ENCODE assay signal across 19 mouse cellular contexts in the genomic region with DNA sequence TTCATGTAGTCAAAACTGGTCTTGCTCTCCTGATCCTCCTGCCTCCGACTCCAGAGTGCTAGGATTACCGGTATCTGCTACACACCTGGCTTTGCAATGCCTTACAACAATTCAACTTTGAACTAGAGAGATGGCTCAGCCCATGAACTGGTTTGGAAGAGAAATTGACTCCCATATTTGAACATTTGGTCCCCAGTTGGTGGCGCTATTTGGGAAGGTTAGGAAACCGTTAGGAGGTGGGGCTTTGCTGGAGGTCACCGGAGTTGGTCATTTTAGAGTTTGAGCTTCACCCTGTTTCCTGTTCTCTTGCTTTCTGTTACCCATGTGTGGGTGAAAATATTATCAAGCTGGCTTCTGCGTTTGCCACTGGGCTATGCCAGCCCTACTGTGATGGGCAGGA. TPM values are rescaled to one million over a fixed set of nuclear protein-coding genes. Genes with fewer than 3 reads are reported as not detected.
A peak's percentile ranks its signal among the peaks of the same experiment; 100 is the strongest.
DNase-seq lines count a peak whose midpoint lies in the region; TF ChIP-seq lines count a peak whose summit lies in the region.
"Had no signal": no experiment of that assay in that cellular context is flagged by ENCODE, and none has a peak within 500 bp of the region (broad histone marks: within the 10 kb centered on the region; RNA-seq: fewer than 3 reads in every experiment).

No protein-coding gene starts in this region.

- H3K36me3 ChIP-seq in liver, adult 2 months (ENCODE audit: control insufficient read depth, insufficient read depth, low read length), result peaks cover under 1% of the 10 kb centered on the region; the same call in 1 of the 2 replicates
- H3K36me3 ChIP-seq in CH12.LX (replicated peaks in 1 of 2; ENCODE audit: control insufficient read depth in 1 of 2, insufficient read depth in 1 of 2, low read length in 1 of 2), result peaks cover 2 to 8% of the 10 kb centered on the region in 2 experiments
- H3K36me3 ChIP-seq in embryonic facial prominence, embryonic 10.5 days (replicated peaks), result peaks cover 4% of the 10 kb centered on the region

- intact Hi-C loops in gastrocnemius, adult 2 months (cut with DNase I), result loop anchor here (5.0 kb wide), 1 partner anchor 60 kb away; no protein-coding TSS in a partner anchor

- peak; percentile 32; the same call in 1 of the 2 replicates for TF ChIP-seq CTCF in gastrocnemius, adult 2 months (IDR thresholded peaks at IDR 0.05)
- no peak for TF ChIP-seq CTCF in liver, adult 2 months (IDR thresholded peaks at IDR 0.05; ENCODE audit: low read depth, low read length)
- TF ChIP-seq CTCF in CH12.LX (conservative IDR thresholded peaks at IDR 0.05 in 1 of 2, IDR thresholded peaks at IDR 0.05 in 1 of 2; ENCODE audit: low read depth in 2 of 2, low read length in 2 of 2), result peak in 1 of 2 experiments; percentile 61; a peak in 2 of 4 replicates

- no peaks in the 10 kb centered on the region for H3K4me1 ChIP-seq in liver, adult 2 months (ENCODE audit: control insufficient read depth, insufficient read depth, low read length)
- H3K4me1 ChIP-seq in CH12.LX (ENCODE audit: control insufficient read depth in 1 of 2, insufficient read depth in 2 of 2), result peaks cover 8 to 13% of the 10 kb centered on the region in 2 experiments; a peak in 3 of 4 replicates
- H3K4me1 ChIP-seq in embryonic facial prominence, embryonic 10.5 days, result peaks cover 18% of the 10 kb centered on the region
- H3K4me1 ChIP-seq: forebrain, embryonic 15.5 days; lung, embryonic 15.5 days had no signal

- H3K27me3 ChIP-seq in liver, adult 2 months (ENCODE audit: control insufficient read depth, insufficient read depth, low read length), result 0 out of 2 replicates have a peak, but pooled peaks cover 3% of the 10 kb centered on the region
- peaks cover 2% of the 10 kb centered on the region for H3K27me3 ChIP-seq in CH12.LX (replicated peaks)
- H3K27me3 ChIP-seq in embryonic facial prominence, embryonic 10.5 days (replicated peaks; ENCODE audit: low read depth, poor library complexity, severe bottlenecking), result no peaks in the 10 kb centered on the region
- H3K27me3 ChIP-seq: embryonic facial prominence, embryonic 13.5 days; heart, embryonic 13.5 days; kidney, embryonic 15.5 days; lung, embryonic 15.5 days had no signal

- dilution Hi-C loops in CH12.LX (cut with MboI; ENCODE audit: extremely low pct_ligation_motif_present, extremely low pct_unique_long_range_greater_than_20kb, low sequenced_read_pairs), result no loop called here

- H3K27ac ChIP-seq in gastrocnemius, adult 2 months, result no peak overlapping the region
- H3K27ac ChIP-seq in liver, adult 2 months (replicated peaks; ENCODE audit: insufficient read depth, low read depth, low read length), result no peak overlapping the region
- no peak overlapping the region for H3K27ac ChIP-seq in CH12.LX (ENCODE audit: insufficient read depth, low read depth)
- no peak overlapping the region for H3K27ac ChIP-seq in embryonic facial prominence, embryonic 10.5 days (replicated peaks)
- H3K27ac ChIP-seq: embryonic facial prominence, embryonic 13.5 days; forebrain, embryonic 15.5 days; heart, embryonic 13.5 days; hindbrain, embryonic 14.5 days; kidney, embryonic 15.5 days; lung, embryonic 15.5 days had no signal

- H3K9me3 ChIP-seq in CH12.LX (replicated peaks; ENCODE audit: low read length), result no peaks in the 10 kb centered on the region
- H3K9me3 ChIP-seq in embryonic facial prominence, embryonic 10.5 days, result no peaks in the 10 kb centered on the region
- H3K9me3 ChIP-seq: embryonic facial prominence, embryonic 13.5 days; forebrain, embryonic 15.5 days; heart, embryonic 13.5 days; kidney, embryonic 15.5 days; lung, embryonic 15.5 days had no signal

- 65% methylated on average over 6 of the region's 6 CpGs for WGBS in liver, adult 2 months
- 76% methylated on average over 6 of the region's 6 CpGs for WGBS in embryonic facial prominence, embryonic 10.5 days

- H3K9ac ChIP-seq in liver, adult 2 months (ENCODE audit: low read depth, low read length), result no peak overlapping the region
- no peak overlapping the region for H3K9ac ChIP-seq in CH12.LX (ENCODE audit: insufficient read depth, low read depth)
- H3K9ac ChIP-seq: embryonic facial prominence, embryonic 13.5 days; forebrain, embryonic 15.5 days; heart, embryonic 13.5 days; hindbrain, embryonic 14.5 days; kidney, embryonic 15.5 days; lung, embryonic 15.5 days had no signal

- no peak overlapping the region for H3K4me3 ChIP-seq in gastrocnemius, adult 2 months
- no peak overlapping the region for H3K4me3 ChIP-seq in liver, adult 2 months (ENCODE audit: insufficient read depth, low read depth, low read length)
- H3K4me3 ChIP-seq in CH12.LX (replicated peaks in 1 of 3; ENCODE audit: low read depth in 2 of 3, low read length in 2 of 3, poor library complexity in 1 of 3), result no peak overlapping the region
- H3K4me3 ChIP-seq in embryonic facial prominence, embryonic 10.5 days, result no peak overlapping the region
- H3K4me3 ChIP-seq: embryonic facial prominence, embryonic 13.5 days; forebrain, embryonic 15.5 days; heart, embryonic 13.5 days; kidney, embryonic 15.5 days; lung, embryonic 15.5 days had no signal

- H3K79me2 ChIP-seq in liver, adult 2 months (ENCODE audit: control insufficient read depth, insufficient read depth, low read length), result no peaks in the 10 kb centered on the region
- no peaks in the 10 kb centered on the region for H3K79me2 ChIP-seq in CH12.LX (replicated peaks; ENCODE audit: control insufficient read depth, extremely low read depth, insufficient read depth, poor library complexity, severe bottlenecking)

- H3K4me2 ChIP-seq in CH12.LX (ENCODE audit: insufficient read depth, low read depth, poor library complexity, severe bottlenecking), result no peak overlapping the region
- H3K4me2 ChIP-seq: embryonic facial prominence, embryonic 13.5 days; forebrain, embryonic 15.5 days; heart, embryonic 13.5 days; hindbrain, embryonic 14.5 days; kidney, embryonic 15.5 days; lung, embryonic 15.5 days; midbrain, embryonic 11.5 days had no signal

- no peak for TF ChIP-seq EP300 in CH12.LX (IDR thresholded peaks at IDR 0.05; ENCODE audit: low read length)

- in situ Hi-C loops in CH12.LX (cut with MboI; ENCODE audit: low pct_ligation_motif_present, low pct_unique_long_range_greater_than_20kb, low sequenced_read_pairs), result no loop called here

- DNase-seq in gastrocnemius, adult 2 months, result peak; percentile 25
- no peak for DNase-seq in gastrocnemius, postnatal 25 days
- DNase-seq in liver, adult 2 months (ENCODE audit: extremely low read depth, low read depth, low spot score), result peak; percentile 54
- no peak for DNase-seq in liver
- DNase-seq in CH12.LX (ENCODE audit: extremely low read depth), result peak; percentile 29
- peak; percentile 40 for DNase-seq in ZHBTc4 (ENCODE audit: low read depth, low spot score)
- no peak for DNase-seq in right cerebral cortex, adult 2 months (ENCODE audit: low spot score in 2 of 2)
- no peak for DNase-seq in embryonic facial prominence, embryonic 10.5 days (ENCODE audit: low spot score)
- DNase-seq: cerebellum, adult 11 months; right cerebral cortex, adult 18-20 months; spleen, adult 18-20 months; thymus, postnatal 4 days had no signal

- peak; percentile 51 for TF ChIP-seq RAD21 in CH12.LX (IDR thresholded peaks at IDR 0.05; ENCODE audit: low read depth, low read length)

- TF ChIP-seq POLR2A in liver, adult 2 months (IDR thresholded peaks at IDR 0.05; ENCODE audit: extremely low read depth, insufficient read depth, low read length), result no peak
- TF ChIP-seq POLR2A in CH12.LX (IDR thresholded peaks at IDR 0.05; ENCODE audit: low read depth, low read length), result no peak

TF ChIP-seq in CH12.LX, 34 proteins besides CTCF, POLR2A, EP300 and RAD21:
- peak; percentile 44 for TF ChIP-seq SMC3 (IDR thresholded peaks at IDR 0.05; ENCODE audit: low read depth, low read length)
- no peak for TF ChIP-seq BHLHE40 (IDR thresholded peaks at IDR 0.05; ENCODE audit: low read depth, low read length)

RNA-seq across cellular contexts. Expression of gene Lmo4, which starts 22.8 kb away (rescaled TPM):
- 10 to 100 TPM; 23.4 to 24.5 TPM for total RNA-seq in gastrocnemius, adult 2 months (2021)
- total RNA-seq in gastrocnemius, postnatal 25 days (2021), result 10 to 100 TPM; 17.9 to 18.9 TPM
- total RNA-seq in liver, adult 2 months (2014; rRNA removed), result 4.4 and 6.6 TPM in 2 replicates
- 13.3 and 17.3 TPM in 2 replicates for polyA plus RNA-seq in liver, adult 2 months (2012; rRNA removed)
- total RNA-seq in CH12.LX (2012; rRNA removed) (34.5 and 46.3 TPM in 2 replicates), CH12.LX (2014; rRNA removed) (51.1 and 57.6 TPM in 2 replicates)
- 51.5 and 64.0 TPM in 2 replicates for polyA plus RNA-seq in CH12.LX (2012; ENCODE audit: insufficient read length, low read depth)
- 61.2 and 66.3 TPM in 2 replicates for polyA plus RNA-seq in embryonic facial prominence, embryonic 10.5 days (2016; fragmentation: Nextera tagmentation; extraction: Ambion mirVana)

Comparison
In these comparisons a context has a peak if more than half of its experiments do, and no peak if none do; other contexts are left out.
1. DNase-seq: peak in gastrocnemius, adult 2 months (single experiment), liver, adult 2 months (single experiment), CH12.LX (single experiment) and ZHBTc4 (single experiment); none in gastrocnemius, postnatal 25 days (single experiment), liver (single experiment), right cerebral cortex, adult 2 months (0 of 2) and embryonic facial prominence, embryonic 10.5 days (single experiment).